Comparison of ENCODE assay signal across 10 mouse cellular contexts in genomic region chr2:45246061-45246945, GRCm38 (mm10).
A peak's percentile ranks its signal among the peaks of the same experiment; 100 is the strongest.
DNase-seq lines count a peak whose midpoint lies in the region; ATAC-seq lines count a peak whose summit lies in the region.
"Had no signal": no experiment of that assay in that cellular context is flagged by ENCODE, and none has a peak within 500 bp of the region (broad histone marks: within the 10 kb centered on the region; RNA-seq: fewer than 3 reads in every experiment).

No protein-coding gene starts in this region.

- peak; percentile 92 for ATAC-seq in frontal cortex, adult (ENCODE audit: low TSS enrichment)
- no peak for ATAC-seq in heart, embryonic 13.5 days (ENCODE audit: extremely low read depth, insufficient number of reproducible peaks, low FRiP score, low TSS enrichment)

- no peak for DNase-seq in frontal cortex, postnatal 25 days (ENCODE audit: low spot score in 2 of 2)
- peak; percentile 47 for DNase-seq in A20 (ENCODE audit: low read depth, low spot score)
- DNase-seq in lung, postnatal 4 days, result peak; percentile 59 to 79
- DNase-seq in ovary, postnatal 14 days (ENCODE audit: low spot score), result no peak
- no peak for DNase-seq in retina, embryonic 14.5 days (ENCODE audit: low spot score)
- DNase-seq in thymus, postnatal 4 days, result no peak

- H3K27ac ChIP-seq in heart, embryonic 13.5 days (replicated peaks), result peak overlapping the region; percentile 53
- H3K27ac ChIP-seq: embryonic facial prominence, embryonic 15.5 days; hindbrain, embryonic 10.5 days had no signal

- no peak overlapping the region for H3K9ac ChIP-seq in heart, embryonic 13.5 days
- H3K9ac ChIP-seq: embryonic facial prominence, embryonic 15.5 days had no signal

- no peak overlapping the region for H3K4me2 ChIP-seq in heart, embryonic 13.5 days
- H3K4me2 ChIP-seq: embryonic facial prominence, embryonic 15.5 days had no signal

- H3K36me3 ChIP-seq in heart, embryonic 13.5 days, result no peaks in the 10 kb centered on the region
- H3K36me3 ChIP-seq: embryonic facial prominence, embryonic 15.5 days; hindbrain, embryonic 10.5 days had no signal

- whole genome bisulfite sequencing in heart, embryonic 13.5 days, result 61% methylated on average over 10 of the region's 10 CpGs

- peaks cover 21% of the 10 kb centered on the region for H3K4me1 ChIP-seq in heart, embryonic 13.5 days
- H3K4me1 ChIP-seq: hindbrain, embryonic 10.5 days had no signal

- H3K27me3 ChIP-seq in heart, embryonic 13.5 days (replicated peaks), result no peaks in the 10 kb centered on the region
- H3K27me3 ChIP-seq: embryonic facial prominence, embryonic 15.5 days had no signal

- H3K4me3 ChIP-seq in heart, embryonic 13.5 days, result no peak overlapping the region
- H3K4me3 ChIP-seq: embryonic facial prominence, embryonic 15.5 days; hindbrain, embryonic 10.5 days had no signal

- H3K9me3 ChIP-seq in heart, embryonic 13.5 days, result no peaks in the 10 kb centered on the region
- H3K9me3 ChIP-seq: embryonic facial prominence, embryonic 15.5 days; hindbrain, embryonic 10.5 days had no signal

Comparison
In these comparisons a context has a peak if more than half of its experiments do, and no peak if none do; other contexts are left out.
1. DNase-seq: peak in A20 (single experiment) and lung, postnatal 4 days (2 of 2); none in frontal cortex, postnatal 25 days (0 of 2), ovary, postnatal 14 days (single experiment), retina, embryonic 14.5 days (single experiment) and thymus, postnatal 4 days (single experiment).